Mouse (Mus musculus) layer of hippocampus, adult 2 months (tissue): ENCODE data around the gene Fbxw8. TPM values are rescaled to one million over a fixed set of nuclear protein-coding genes. Genes with fewer than 3 reads are reported as not detected.

Experiments used
- DNase-seq, 2 experiments: peaks; one replicate each; pipeline ENCODE4 v3.0.0; 2022; ENCODE audit warnings: low spot score in 2 of 2
- H3K27ac ChIP-seq: fragments of 200-600 bp; 2 replicates; pipeline ENCODE4 v1.8.1; 2022
- H3K4me3 ChIP-seq: fragments of 200-600 bp; 2 replicates; pipeline ENCODE4 v1.8.1; 2022; ENCODE audit warnings: mild to moderate bottlenecking
- CTCF ChIP-seq: fragments of 200-600 bp; conservative IDR thresholded peaks from 2 replicates; pipeline ENCODE4 v1.8.1; 2022; ENCODE audit warnings: antibody characterized with exemption, mild to moderate bottlenecking, moderate library complexity
- total RNA-seq, 2 experiments: library from RNA; stranded (reverse); gene quantifications; 2 replicates each; pipeline ENCODE4 v1.2.3; 2021

Gene Fbxw8
- total RNA-seq, 2 experiments from 2014 or later = 33.0 to 36.4 TPM

DNA sequence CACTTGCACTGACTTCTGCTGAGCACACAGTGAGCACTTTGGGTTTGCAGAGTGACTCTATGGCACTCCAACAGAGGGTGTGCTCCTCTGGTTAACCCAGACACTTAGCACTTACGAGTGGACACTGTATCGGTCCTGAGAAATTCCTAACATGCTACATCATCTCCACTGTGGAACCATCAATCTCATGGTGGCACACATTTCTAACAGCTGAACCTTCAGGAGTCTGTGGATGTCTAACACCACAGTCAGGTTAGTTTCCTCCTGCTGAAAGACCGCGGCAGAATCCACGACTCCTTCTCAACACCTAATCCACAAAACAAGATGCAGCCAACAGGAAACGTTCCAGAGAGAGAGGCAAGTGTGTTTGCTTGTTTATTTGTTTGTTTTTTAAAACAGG lies 76.7 kb downstream of the Fbxw8 start:
- no peak for DNase-seq
- Histone ChIP-seq H3K4me3 (no peak overlapping the region), H3K27ac (no peak overlapping the region)
- no peak for TF ChIP-seq CTCF

DNA sequence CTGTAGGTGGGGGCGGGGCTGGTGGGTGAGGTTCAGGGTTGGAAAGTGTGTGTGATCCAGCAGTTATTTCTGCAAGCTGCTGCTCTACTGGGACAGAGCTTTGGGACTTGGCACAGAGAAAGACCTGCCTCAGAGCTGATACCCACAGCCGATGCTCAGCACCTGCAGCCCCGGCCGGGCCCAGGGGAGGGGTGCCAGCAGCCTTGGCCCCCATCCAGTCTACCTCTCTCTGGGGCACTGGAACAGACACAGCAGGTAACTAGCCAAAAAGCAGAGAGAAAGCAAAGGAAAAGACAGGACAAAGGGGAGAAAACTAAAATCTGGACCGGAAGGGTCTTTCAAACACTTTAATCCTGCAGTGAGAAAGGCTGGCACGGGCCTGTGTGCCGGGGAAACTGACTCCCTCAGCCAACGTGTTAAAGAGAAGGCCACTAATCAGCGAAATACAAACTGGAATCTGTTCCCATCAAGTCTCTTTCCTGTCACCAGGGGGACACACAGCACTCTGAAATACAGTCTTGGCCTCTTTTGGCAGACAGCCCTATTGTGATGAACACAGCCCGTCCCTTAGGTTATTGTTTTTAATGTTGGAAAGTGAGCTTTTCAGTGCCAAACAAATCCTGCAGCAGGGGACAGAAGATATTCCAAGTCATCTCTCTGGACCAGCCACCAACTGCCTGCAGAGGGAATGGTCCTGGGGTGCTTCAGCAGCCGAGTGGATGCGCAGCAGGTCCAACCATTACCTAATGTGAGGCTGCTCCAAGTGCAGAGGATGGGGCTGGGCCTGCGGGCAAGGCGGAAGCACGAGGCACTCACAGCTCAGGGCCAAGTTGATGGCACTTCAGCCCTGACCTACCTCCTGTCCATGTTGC lies 78.3 kb downstream of the Fbxw8 start:
- Histone ChIP-seq H3K4me3 (no peak overlapping the region), H3K27ac (peak overlapping the region; percentile 62; the same call in 1 of the 2 replicates)
- peak; percentile 73 for TF ChIP-seq CTCF
- DNase-seq = no peak

DNA sequence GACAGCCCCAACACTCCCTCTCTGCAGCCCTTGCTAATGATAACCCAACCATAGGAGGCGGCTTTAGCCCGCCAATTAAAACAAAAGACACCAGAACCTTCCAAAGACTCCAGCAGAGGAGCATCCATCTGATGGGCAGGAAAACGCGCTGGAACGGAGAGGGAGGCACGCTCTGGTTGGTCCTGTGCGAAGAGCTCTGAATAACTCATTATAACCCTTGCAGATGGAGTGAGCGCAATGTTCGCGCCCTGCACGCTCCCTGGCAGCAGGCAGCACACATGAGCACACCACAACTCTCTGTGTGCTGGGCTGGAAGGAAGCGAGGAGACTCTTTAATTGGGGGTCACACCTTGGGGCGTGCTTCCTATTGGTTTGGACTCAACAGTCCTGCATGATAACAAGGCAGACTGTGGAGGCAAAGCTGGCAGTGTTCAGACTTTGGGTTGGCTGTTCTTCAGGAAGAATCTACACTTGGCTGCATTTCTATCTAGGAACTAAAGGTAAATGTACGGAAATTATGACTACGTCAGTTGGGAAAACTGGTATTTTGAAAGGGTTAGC lies 82.0 kb downstream of the Fbxw8 start:
- no peak overlapping the region for H3K4me3 ChIP-seq
- TF ChIP-seq CTCF = no peak
- H3K27ac ChIP-seq = peak overlapping the region; percentile 48; the same call in 1 of the 2 replicates
- DNase-seq = no peak

DNA sequence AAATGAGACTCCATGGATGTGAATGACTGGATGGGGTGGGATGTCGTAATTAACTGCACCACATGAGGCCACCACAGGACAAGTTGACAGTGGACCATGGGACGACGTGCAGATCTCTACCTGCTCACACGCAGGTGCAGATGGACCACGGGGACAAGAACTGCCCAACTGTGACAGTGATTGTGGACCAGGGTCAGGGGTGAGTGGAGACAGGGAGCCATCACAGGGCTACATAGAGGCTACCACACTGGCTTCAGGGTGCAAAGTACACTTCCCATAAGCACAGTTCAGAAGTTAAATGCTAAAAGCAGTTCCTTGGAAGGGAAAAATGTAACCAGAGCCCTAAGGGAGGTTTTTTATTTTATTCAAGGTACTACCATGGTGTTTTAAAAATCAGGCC lies 83.5 kb downstream of the Fbxw8 start:
- Histone ChIP-seq H3K4me3 (no peak overlapping the region), H3K27ac (no peak overlapping the region)
- no peak for DNase-seq
- TF ChIP-seq CTCF = no peak

DNA sequence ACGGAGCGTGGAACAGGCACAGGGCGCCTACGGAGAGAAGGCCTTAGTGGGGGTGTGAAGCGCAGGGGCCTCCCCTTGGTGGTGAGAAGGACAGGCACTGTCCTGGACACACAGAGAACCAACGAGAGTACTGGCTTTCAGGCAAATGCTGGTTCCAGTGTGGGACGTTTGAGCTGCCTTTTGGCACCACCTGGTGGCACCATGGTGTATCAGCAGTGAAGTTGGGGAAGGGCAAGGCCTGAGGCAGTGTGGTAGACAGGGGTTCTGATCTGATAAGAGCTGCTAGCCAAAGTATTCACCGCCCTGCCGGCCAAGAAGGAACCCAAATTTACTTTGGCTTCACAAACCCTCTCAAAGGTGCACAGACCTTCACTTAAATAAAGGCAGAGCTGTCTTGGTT lies 85.9 kb downstream of the Fbxw8 start:
- no peak overlapping the region for H3K4me3 ChIP-seq
- peak overlapping the region; percentile 57 for H3K27ac ChIP-seq
- peak; percentile 82 to 83 for DNase-seq
- peak; percentile 97 for TF ChIP-seq CTCF

DNA sequence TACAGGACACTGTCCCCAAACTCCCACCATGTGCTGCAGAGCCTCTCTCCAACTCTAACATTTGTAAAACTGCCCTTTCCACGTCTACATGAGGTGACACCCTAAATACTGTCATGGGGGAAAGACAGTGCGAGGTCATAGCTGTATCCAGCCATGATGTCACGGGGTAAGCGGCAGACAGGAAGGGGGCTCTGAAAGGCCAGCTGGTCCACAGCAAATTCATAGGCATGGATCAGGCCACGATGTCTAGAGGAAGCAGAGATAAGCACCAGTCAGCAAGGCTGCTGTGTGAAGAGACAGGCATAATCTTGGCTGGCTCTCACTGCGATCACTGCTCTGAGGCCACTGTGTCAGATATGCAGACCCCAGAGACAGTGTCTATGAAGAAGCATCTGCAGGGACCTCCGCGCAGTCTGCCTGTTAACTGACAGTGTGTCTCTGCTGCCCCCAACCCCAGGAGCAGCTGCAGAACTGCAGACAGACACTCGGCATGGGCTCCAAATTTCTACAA lies 87.2 kb downstream of the Fbxw8 start:
- Histone ChIP-seq H3K4me3 (no peak overlapping the region), H3K27ac (peak overlapping the region; percentile 61; the same call in 1 of the 2 replicates)
- no peak for TF ChIP-seq CTCF
- DNase-seq = no peak

DNA sequence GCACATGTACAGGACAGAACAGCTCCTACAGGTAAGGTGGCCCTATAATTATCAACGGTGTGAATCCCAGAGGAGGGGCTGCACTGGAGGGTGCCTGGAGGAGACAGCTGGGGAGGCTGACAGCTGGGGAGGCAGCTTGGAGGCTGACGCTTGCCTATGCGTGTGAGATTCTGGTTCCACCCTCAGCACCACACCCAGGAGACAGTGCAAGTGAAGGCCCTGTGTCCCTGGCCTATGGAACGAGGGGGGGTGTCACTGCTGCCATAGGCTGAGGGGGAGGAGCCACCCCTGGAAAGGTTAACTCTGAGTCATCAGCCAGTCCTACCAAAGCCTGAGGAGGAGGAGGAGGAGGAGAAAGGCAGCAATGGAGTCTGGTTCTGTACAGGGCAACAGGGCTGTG lies 87.7 kb downstream of the Fbxw8 start:
- DNase-seq = no peak
- no peak for TF ChIP-seq CTCF
- Histone ChIP-seq H3K4me3 (no peak overlapping the region), H3K27ac (peak overlapping the region; percentile 61)

DNA sequence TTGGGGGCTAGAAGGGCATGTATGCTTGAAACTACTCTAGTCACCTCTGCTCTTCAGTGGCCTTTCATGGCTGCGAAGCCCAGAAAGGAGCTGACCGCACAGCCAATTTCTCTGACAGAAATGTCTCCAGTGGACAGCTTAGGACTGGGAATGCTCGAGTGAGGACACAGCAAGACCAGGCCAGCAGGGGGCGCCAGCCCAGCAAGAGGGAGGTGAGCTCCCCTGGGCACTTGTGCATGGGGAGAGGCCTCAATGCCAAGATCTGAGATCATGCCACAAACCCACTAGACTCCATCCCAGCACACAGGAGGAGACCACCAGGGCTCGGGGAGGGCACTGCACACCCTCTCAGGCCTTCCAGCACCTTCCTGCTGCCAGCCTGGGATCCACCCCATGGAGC lies 88.4 kb downstream of the Fbxw8 start:
- peak; percentile 89 for TF ChIP-seq CTCF
- peak overlapping the region; percentile 63 for H3K27ac ChIP-seq
- DNase-seq = peak in 1 of 2 experiments; percentile 80

DNA sequence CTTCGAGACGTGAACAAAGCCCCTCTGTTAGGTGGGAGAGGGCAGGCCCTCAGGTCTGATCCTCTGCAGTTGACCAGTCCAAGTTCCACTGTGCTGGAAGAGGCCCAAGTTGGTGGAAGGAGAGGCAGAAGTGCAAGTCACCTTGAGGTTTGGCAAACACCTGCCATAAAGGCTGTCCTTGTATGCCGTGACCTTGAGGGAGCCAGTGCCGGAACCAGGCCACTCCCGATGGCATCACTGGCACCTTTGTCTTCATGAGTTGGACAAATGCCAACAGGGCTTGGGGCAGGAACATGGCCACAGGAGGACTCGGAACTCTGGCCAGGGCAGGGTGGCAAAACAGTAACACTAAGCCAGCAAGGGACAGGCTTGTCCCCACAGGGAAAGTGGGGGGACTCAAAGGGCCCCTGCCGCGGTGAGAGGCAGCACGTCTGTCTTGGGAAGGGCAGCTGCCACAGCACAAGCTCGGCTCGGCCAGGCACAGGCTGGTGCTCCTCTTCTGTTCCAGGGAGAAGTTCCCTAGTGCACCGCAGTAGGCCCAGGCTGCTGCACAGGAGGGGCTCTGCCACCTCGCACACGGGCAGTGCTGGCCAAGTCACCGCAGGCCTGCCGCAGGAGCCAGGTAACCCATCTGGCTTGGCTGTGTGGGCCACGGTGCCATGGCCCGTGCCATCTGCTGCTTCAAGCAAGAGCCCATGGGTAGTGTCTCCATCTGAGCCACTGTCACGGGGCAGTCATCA lies 89.6 kb downstream of the Fbxw8 start:
- Histone ChIP-seq H3K4me3 (no peak overlapping the region), H3K27ac (peak overlapping the region; percentile 63)
- no peak for DNase-seq
- no peak for TF ChIP-seq CTCF

More for the DNA sequence above, 88.4 kb downstream of the Fbxw8 start:
- no peak overlapping the region for H3K4me3 ChIP-seq

DNA sequence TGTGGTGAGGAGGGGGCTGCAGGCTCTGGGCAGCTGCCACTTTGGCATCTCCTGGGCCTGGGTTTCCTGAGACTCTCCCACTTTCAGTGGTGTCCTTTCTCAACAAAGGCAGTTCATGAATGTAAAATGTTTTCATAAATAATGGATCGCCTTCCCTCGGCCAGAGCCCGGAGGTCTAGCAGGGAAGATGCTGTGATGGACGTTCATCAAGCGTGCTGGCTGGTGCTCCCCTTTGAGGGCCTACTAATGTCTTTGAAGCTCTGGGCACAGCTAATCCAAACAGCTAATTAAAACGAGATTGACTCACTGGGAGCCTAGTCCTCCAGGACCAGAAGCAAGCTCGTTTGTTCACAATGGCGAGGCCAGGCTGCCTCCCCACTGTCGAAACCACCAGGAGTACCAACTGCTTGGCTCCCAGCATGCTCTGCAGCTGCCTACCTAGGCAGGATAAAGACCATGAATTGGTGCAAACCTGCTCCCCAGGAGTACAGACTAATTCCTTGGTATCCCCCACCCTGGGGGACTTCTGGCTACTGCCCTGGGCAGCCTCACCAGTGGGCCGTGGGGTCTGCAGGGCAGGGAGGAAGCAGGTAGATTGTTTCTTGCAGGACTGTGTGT lies 90.9 kb downstream of the Fbxw8 start:
- H3K4me3 ChIP-seq = no peak overlapping the region
- no peak for TF ChIP-seq CTCF
- peak overlapping the region; percentile 88 for H3K27ac ChIP-seq
- no peak for DNase-seq

DNA sequence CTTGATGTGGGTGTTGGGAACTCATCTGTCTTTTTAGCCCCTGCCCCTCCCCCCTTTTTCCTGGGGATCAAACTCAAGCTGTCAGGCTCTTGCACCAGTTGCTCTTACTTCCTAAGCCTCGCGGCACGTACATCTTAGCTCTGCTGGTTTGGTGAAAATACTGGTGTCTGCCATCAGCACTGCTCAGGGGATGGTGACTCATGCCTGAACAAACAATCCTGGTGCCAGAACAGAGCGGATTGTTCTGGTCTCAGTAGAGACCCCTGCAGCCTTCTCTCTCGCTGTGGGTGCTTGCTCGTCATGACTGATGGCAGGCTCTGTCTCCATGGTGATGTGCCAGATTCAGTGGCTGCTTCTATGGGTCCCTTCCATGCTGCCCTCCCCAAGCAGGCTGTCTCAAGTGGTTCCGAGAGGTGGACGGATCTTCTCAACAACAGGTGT lies 92.1 kb downstream of the Fbxw8 start:
- no peak for TF ChIP-seq CTCF
- peak in 1 of 2 experiments; percentile 67 for DNase-seq
- H3K27ac ChIP-seq = peak overlapping the region; percentile 88

DNA sequence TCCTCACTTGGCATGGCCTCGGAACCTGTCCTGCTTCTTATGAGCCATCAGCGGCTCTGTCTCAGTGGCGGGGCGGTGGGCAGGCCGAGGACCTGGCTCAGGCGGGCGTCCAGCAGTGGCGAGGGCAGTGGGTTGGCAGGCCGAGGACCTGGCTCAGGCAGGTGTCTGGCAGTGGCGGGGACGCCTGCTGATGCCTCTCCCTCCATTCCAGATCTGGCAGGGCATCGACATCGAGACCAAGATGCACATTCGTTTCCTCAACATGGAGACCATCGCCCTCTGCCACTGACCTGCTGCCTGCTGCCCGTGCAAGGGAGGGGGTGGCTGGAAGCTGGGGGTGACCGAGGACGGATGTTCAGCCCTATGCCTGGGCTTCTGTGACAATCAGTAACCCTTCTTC lies 93.9 kb downstream of the Fbxw8 start:
- Histone ChIP-seq H3K4me3 (no peak overlapping the region), H3K27ac (no peak overlapping the region)
- DNase-seq = no peak
- no peak for TF ChIP-seq CTCF

More for the DNA sequence above, 92.1 kb downstream of the Fbxw8 start:
- H3K4me3 ChIP-seq = no peak overlapping the region
